Mouse (Mus musculus) stomach, postnatal 0 days (tissue): ENCODE measurements around the gene Tbc1d17.

Experiments used
- CTCF ChIP-seq: IDR thresholded peaks from 2 replicates; pipeline ENCODE4 v1.5.1; 2016; ENCODE audit warnings: antibody characterized with exemption, low read depth, mild to moderate bottlenecking, moderate library complexity
- EP300 ChIP-seq: optimal IDR thresholded peaks from 2 replicates; pipeline ENCODE3; 2016; ENCODE audit warnings: antibody characterized with exemption

DNA sequence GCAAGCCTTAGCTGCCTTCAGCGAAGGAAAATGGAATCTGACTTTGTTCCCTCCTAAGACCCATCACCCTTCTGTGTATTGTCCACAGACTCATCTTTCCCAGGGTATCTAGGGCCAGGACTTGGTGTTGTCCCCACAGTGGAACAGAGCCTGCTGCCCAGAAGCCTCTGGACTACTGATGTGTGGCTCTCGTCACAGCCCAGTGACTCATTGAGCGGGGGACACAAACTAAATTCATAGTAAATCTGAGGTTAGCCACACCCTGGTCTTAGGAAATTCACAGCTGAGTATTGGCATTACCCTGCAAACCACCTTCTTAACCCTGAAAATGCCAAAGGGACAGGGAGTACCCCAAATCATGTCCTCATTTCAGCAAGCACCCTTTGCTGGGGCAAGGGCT, 22.1 kb downstream of the Tbc1d17 start:
- TF ChIP-seq CTCF = no peak
- TF ChIP-seq EP300 = no peak
